Mouse (Mus musculus) liver, postnatal 0 days (tissue): ENCODE data around the gene Zc3h12a. TPM values are rescaled to one million over a fixed set of nuclear protein-coding genes. Genes with fewer than 3 reads are reported as not detected.
A peak's percentile ranks its signal among the peaks of the same experiment; 100 is the strongest.

Experiments used
- ATAC-seq: fragments of 200-750 bp; cut with Nextera tagmentation; 2 replicates; pipeline ENCODE4 v1.8.0; 2017; ENCODE audit warnings: mild to moderate bottlenecking, moderate library complexity
- DNase-seq: peaks from one replicate; pipeline ENCODE4 v3.0.0-alpha.2; 2016
- H3K27ac ChIP-seq: fragments of 300-500 bp; sonication (generic); 2 replicates; pipeline ENCODE4 v1.5.1; 2014; ENCODE audit warnings: antibody characterized with exemption, moderate library complexity, mild to moderate bottlenecking, low read depth
- H3K27me3 ChIP-seq: fragments of 300-500 bp; sonication (generic); 2 replicates; pipeline ENCODE4 v1.6.1; 2014; ENCODE audit warnings: low read length, control low read depth, mixed read lengths; ENCODE audit not compliant: insufficient read depth
- H3K36me3 ChIP-seq: fragments of 300-500 bp; sonication (generic); replicated peaks from 2 replicates; pipeline ENCODE4 v1.6.1; 2014; ENCODE audit warnings: mild to moderate bottlenecking, control low read depth, low read length, moderate library complexity, mixed read lengths; ENCODE audit not compliant: insufficient read depth
- H3K4me1 ChIP-seq: fragments of 300-500 bp; sonication (generic); 2 replicates; pipeline ENCODE4 v1.6.1; 2014; ENCODE audit warnings: antibody characterized with exemption, mild to moderate bottlenecking, control low read depth; ENCODE audit not compliant: insufficient read depth
- H3K4me2 ChIP-seq: fragments of 300-500 bp; sonication (generic); 2 replicates; pipeline ENCODE4 v1.6.1; 2014; ENCODE audit warnings: low read depth, mild to moderate bottlenecking, low read length, moderate library complexity, mixed read lengths
- H3K4me3 ChIP-seq: fragments of 300-500 bp; sonication (generic); 2 replicates; pipeline ENCODE4 v1.5.1; 2014; ENCODE audit warnings: low read depth, low read length
- H3K9ac ChIP-seq: fragments of 300-500 bp; sonication (generic); replicated peaks from 2 replicates; pipeline ENCODE4 v1.6.1; 2014; ENCODE audit warnings: mild to moderate bottlenecking, moderate library complexity
- H3K9me3 ChIP-seq: fragments of 300-500 bp; sonication (generic); 2 replicates; pipeline ENCODE4 v1.6.1; 2016; ENCODE audit warnings: mild to moderate bottlenecking, control low read depth, low read length, mixed read lengths
- CTCF ChIP-seq: sonication (generic); IDR thresholded peaks from 2 replicates; pipeline ENCODE4 v1.5.1; 2016; ENCODE audit warnings: antibody characterized with exemption, low read depth
- EP300 ChIP-seq: IDR thresholded peaks from 2 replicates; pipeline ENCODE4 v1.6.1; 2016; ENCODE audit warnings: antibody characterized with exemption, low read depth, mild to moderate bottlenecking
- WGBS: fragments of 180-500 bp; shearing (Covaris S2); extraction: QIAGEN DNeasy Blood & Tissue Kit; methylation state at CpG from one replicate; pipeline ENCODE4 v1.1.7; 2014; ENCODE audit not compliant: insufficient replicate concordance; 5-methylcytosine and 5-hydroxymethylcytosine counted together
- polyA plus RNA-seq: library from polyadenylated mRNA; unstranded; fragments of >200 nt; fragmentation: Nextera tagmentation; extraction: Ambion mirVana; gene quantifications from 2 replicates; pipeline ENCODE4 v1.2.1, GENCODE M21; 2015

Zc3h12a gene
- polyA plus RNA-seq, 1 experiment from 2014 or later = 0.48 TPM

GRCm38 (mm10) chr4:125149460-125149859, 21.8 kb upstream of the Zc3h12a start:
- no peak for DNase-seq
- TF ChIP-seq EP300 = no peak
- TF ChIP-seq CTCF = no peak
- Histone ChIP-seq H3K36me3 (no peaks in the 10 kb centered on the region), H3K9ac (no peak overlapping the region), H3K9me3 (no peaks in the 10 kb centered on the region), H3K4me3 (no peak overlapping the region), H3K4me2 (no peak overlapping the region), H3K27me3 (no peaks in the 10 kb centered on the region), H3K27ac (no peak overlapping the region), H3K4me1 (no peaks in the 10 kb centered on the region)
- no peak for ATAC-seq
- 52% methylated on average over 5 of the region's 5 CpGs for WGBS

- H3K36me3 ChIP-seq = no peaks in the 10 kb centered on the region
- DNase-seq (no peak), ATAC-seq (no peak)
- H3K4me2 ChIP-seq = no peak overlapping the region
- H3K27me3 ChIP-seq = no peaks in the 10 kb centered on the region
- H3K9me3 ChIP-seq = no peaks in the 10 kb centered on the region
- H3K9ac ChIP-seq = no peak overlapping the region
- 81% methylated on average over 4 of the region's 4 CpGs for WGBS
- H3K4me1 ChIP-seq = no peaks in the 10 kb centered on the region
- no peak overlapping the region for H3K4me3 ChIP-seq
- no peak for TF ChIP-seq CTCF
- TF ChIP-seq EP300 = no peak
- H3K27ac ChIP-seq = no peak overlapping the region
These were observed 20.3 kb upstream of the Zc3h12a start for GRCm38 (mm10) chr4:125147970-125148369.

GRCm38 (mm10) chr4:125145213-125145612, 17.6 kb upstream of the Zc3h12a start:
- ATAC-seq (peak; percentile 74), DNase-seq (peak; percentile 47)
- Histone ChIP-seq H3K9me3 (no peaks in the 10 kb centered on the region), H3K27me3 (no peaks in the 10 kb centered on the region), H3K4me1 (no peaks in the 10 kb centered on the region), H3K36me3 (no peaks in the 10 kb centered on the region), H3K4me2 (peak overlapping the region; percentile 40; the same call in 1 of the 2 replicates), H3K4me3 (no peak overlapping the region), H3K27ac (peak overlapping the region; percentile 70), H3K9ac (no peak overlapping the region)
- TF ChIP-seq EP300 (no peak), CTCF (no peak)
- 7% methylated on average over 10 of the region's 10 CpGs for WGBS

GRCm38 (mm10) chr4:125144627-125145026, 17.0 kb upstream of the Zc3h12a start:
- Histone ChIP-seq H3K9me3 (no peaks in the 10 kb centered on the region), H3K27ac (peak overlapping the region; percentile 70), H3K36me3 (no peaks in the 10 kb centered on the region), H3K4me1 (no peaks in the 10 kb centered on the region), H3K4me2 (peak overlapping the region; percentile 7; the same call in 1 of the 2 replicates), H3K27me3 (no peaks in the 10 kb centered on the region), H3K4me3 (no peak overlapping the region), H3K9ac (no peak overlapping the region)
- no peak for DNase-seq
- TF ChIP-seq EP300 (no peak), CTCF (no peak)
- WGBS = 45% methylated on average over 7 of the region's 7 CpGs
- ATAC-seq = no peak

GRCm38 (mm10) chr4:125144211-125144610, 16.6 kb upstream of the Zc3h12a start:
- whole genome bisulfite sequencing = 49% methylated on average over 5 of the region's 5 CpGs
- TF ChIP-seq CTCF (no peak), EP300 (no peak)

GRCm38 (mm10) chr4:125138321-125138720, 10.7 kb upstream of the Zc3h12a start:
- 52% methylated on average over 7 of the region's 7 CpGs for WGBS
- ATAC-seq = no peak
- no peak overlapping the region for H3K9ac ChIP-seq

More at GRCm38 (mm10) chr4:125144211-125144610, 16.6 kb upstream of the Zc3h12a start:
- no peak overlapping the region for H3K9ac ChIP-seq
- ATAC-seq (no peak), DNase-seq (no peak)
- H3K4me1 ChIP-seq = no peaks in the 10 kb centered on the region
- no peak overlapping the region for H3K4me3 ChIP-seq
- H3K27me3 ChIP-seq = no peaks in the 10 kb centered on the region
- peak overlapping the region; percentile 70; the same call in 1 of the 2 replicates for H3K27ac ChIP-seq
- H3K9me3 ChIP-seq = no peaks in the 10 kb centered on the region
- H3K36me3 ChIP-seq = no peaks in the 10 kb centered on the region
- no peak overlapping the region for H3K4me2 ChIP-seq

More at GRCm38 (mm10) chr4:125138321-125138720, 10.7 kb upstream of the Zc3h12a start:
- no peak for DNase-seq
- Histone ChIP-seq H3K4me2 (no peak overlapping the region), H3K4me1 (no peaks in the 10 kb centered on the region), H3K27ac (no peak overlapping the region), H3K36me3 (no peaks in the 10 kb centered on the region), H3K9me3 (no peaks in the 10 kb centered on the region), H3K4me3 (no peak overlapping the region), H3K27me3 (no peaks in the 10 kb centered on the region)
- no peak for TF ChIP-seq CTCF
